Mouse (Mus musculus) embryo, embryonic 10 days (tissue): ENCODE measurements around the gene Chn2.

Experiments used
- DNase-seq: peaks from one replicate; pipeline ENCODE4 v3.0.0-alpha.2; 2015; ENCODE audit warnings: low spot score

Gene Chn2

GRCm38 (mm10) chr6:54242286-54242685, 202.9 kb downstream of the Chn2 start:
- no peak for DNase-seq

GRCm38 (mm10) chr6:54248354-54249252, 209.2 kb downstream of the Chn2 start:
- DNase-seq: peak; percentile 34

- peak; percentile 81 for DNase-seq
Measured at GRCm38 (mm10) chr6:54251401-54252191, 212.2 kb downstream of the Chn2 start.

GRCm38 (mm10) chr6:54253206-54253605, 213.9 kb downstream of the Chn2 start:
- DNase-seq: no peak

GRCm38 (mm10) chr6:54253881-54254280, 214.5 kb downstream of the Chn2 start:
- DNase-seq: no peak

- no peak for DNase-seq
Measured at GRCm38 (mm10) chr6:54254759-54255158, 215.4 kb downstream of the Chn2 start.

- no peak for DNase-seq
Measured at GRCm38 (mm10) chr6:54255321-54255720, 216.0 kb downstream of the Chn2 start.

- DNase-seq: no peak
Measured at GRCm38 (mm10) chr6:54256397-54256796, 217.0 kb downstream of the Chn2 start.

GRCm38 (mm10) chr6:54257552-54257951, 218.2 kb downstream of the Chn2 start:
- DNase-seq: no peak

GRCm38 (mm10) chr6:54258462-54258861, 219.1 kb downstream of the Chn2 start:
- no peak for DNase-seq

- no peak for DNase-seq
Measured at GRCm38 (mm10) chr6:54262732-54263131, 223.4 kb downstream of the Chn2 start.

- DNase-seq: no peak
Measured at GRCm38 (mm10) chr6:54263890-54264289, 224.5 kb downstream of the Chn2 start.

- no peak for DNase-seq
Measured at GRCm38 (mm10) chr6:54264537-54264936, 225.2 kb downstream of the Chn2 start.

- no peak for DNase-seq
Measured at GRCm38 (mm10) chr6:54265384-54265783, 226.0 kb downstream of the Chn2 start.

- DNase-seq: peak; percentile 61
Measured at GRCm38 (mm10) chr6:54272556-54273378, 233.4 kb downstream of the Chn2 start.

- DNase-seq: peak; percentile 67
Measured at GRCm38 (mm10) chr6:54273379-54273730, 234.0 kb downstream of the Chn2 start.

GRCm38 (mm10) chr6:54277234-54277633, 237.9 kb downstream of the Chn2 start:
- no peak for DNase-seq

GRCm38 (mm10) chr6:54277828-54278227, 238.5 kb downstream of the Chn2 start:
- no peak for DNase-seq

- DNase-seq: no peak
Measured at GRCm38 (mm10) chr6:54278613-54279012, 239.3 kb downstream of the Chn2 start.

- DNase-seq: no peak
Measured at GRCm38 (mm10) chr6:54279391-54279790, 240.0 kb downstream of the Chn2 start.

GRCm38 (mm10) chr6:54280248-54280647, 240.9 kb downstream of the Chn2 start:
- no peak for DNase-seq

GRCm38 (mm10) chr6:54283299-54283698, 243.9 kb downstream of the Chn2 start:
- DNase-seq: no peak
